26 mouse cellular contexts compared by ENCODE assay signal in genomic region chr6:127494357-127494756, GRCm38 (mm10).
"Had no signal": no experiment of that assay in that cellular context is flagged by ENCODE, and none has a peak within 500 bp of the region (broad histone marks: within the 10 kb centered on the region; RNA-seq: fewer than 3 reads in every experiment).

No protein-coding gene starts in this region.

- H3K4me3 ChIP-seq: gastrocnemius, adult 2 months; heart, adult 2 months; heart, embryonic 13.5 days; heart, embryonic 15.5 days; hindbrain, embryonic 10.5 days; hindbrain, embryonic 12.5 days; kidney, embryonic 15.5 days; limb, embryonic 13.5 days; limb, embryonic 15.5 days; liver, embryonic 12.5 days had no signal

- H3K4me2 ChIP-seq: heart, embryonic 11.5 days; heart, embryonic 13.5 days; heart, embryonic 15.5 days; hindbrain, embryonic 12.5 days; hindbrain, embryonic 14.5 days; kidney, embryonic 15.5 days; limb, embryonic 13.5 days; limb, embryonic 15.5 days; liver, embryonic 12.5 days had no signal

- H3K27ac ChIP-seq: gastrocnemius, adult 2 months; heart, adult 2 months; heart, embryonic 13.5 days; heart, embryonic 15.5 days; hindbrain, embryonic 10.5 days; hindbrain, embryonic 12.5 days; hindbrain, embryonic 14.5 days; kidney, embryonic 15.5 days; kidney, postnatal 0 days; limb, embryonic 13.5 days; limb, embryonic 15.5 days; liver, embryonic 12.5 days; liver, embryonic 14.5 days had no signal

- DNase-seq: gastrocnemius, adult 2 months; gastrocnemius, postnatal 10 days; gastrocnemius, postnatal 25 days; heart, adult 2 months; heart, postnatal 14 days; heart, postnatal 36 days; kidney, adult 11 months; kidney, adult 2 months; kidney, adult 9 months; kidney, postnatal 14 days; kidney, postnatal 36 days; left cerebral cortex, postnatal 4 days had no signal

- H3K4me1 ChIP-seq: heart, embryonic 13.5 days; heart, embryonic 15.5 days; liver, embryonic 12.5 days had no signal

- H3K9ac ChIP-seq: heart, embryonic 13.5 days; heart, embryonic 15.5 days; hindbrain, embryonic 12.5 days; hindbrain, embryonic 14.5 days; kidney, embryonic 15.5 days; limb, embryonic 13.5 days; limb, embryonic 15.5 days; liver, embryonic 12.5 days; liver, embryonic 14.5 days had no signal

- ATAC-seq: hindbrain, embryonic 16.5 days; inflammation-experienced regulatory T-cells, adult 6 months; liver, embryonic 12.5 days had no signal

- H3K27me3 ChIP-seq: heart, embryonic 13.5 days; heart, embryonic 15.5 days; hindbrain, embryonic 12.5 days; kidney, embryonic 15.5 days; limb, embryonic 13.5 days; limb, embryonic 15.5 days; liver, embryonic 12.5 days had no signal

- H3K36me3 ChIP-seq: liver, embryonic 12.5 days had no signal

- H3K9me3 ChIP-seq: heart, embryonic 13.5 days; heart, embryonic 15.5 days; hindbrain, embryonic 10.5 days; hindbrain, embryonic 12.5 days; kidney, embryonic 15.5 days; limb, embryonic 13.5 days; limb, embryonic 15.5 days; liver, embryonic 12.5 days had no signal
